Mouse (Mus musculus): ENCODE data around the gene Zfp866. TPM values are rescaled to one million over a fixed set of nuclear protein-coding genes. Genes with fewer than 3 reads are reported as not detected.

Gene Zfp866
- total and polyA plus RNA-seq, 2 experiments from 2014 or later: 16.6 to 59.2 TPM

DNA sequence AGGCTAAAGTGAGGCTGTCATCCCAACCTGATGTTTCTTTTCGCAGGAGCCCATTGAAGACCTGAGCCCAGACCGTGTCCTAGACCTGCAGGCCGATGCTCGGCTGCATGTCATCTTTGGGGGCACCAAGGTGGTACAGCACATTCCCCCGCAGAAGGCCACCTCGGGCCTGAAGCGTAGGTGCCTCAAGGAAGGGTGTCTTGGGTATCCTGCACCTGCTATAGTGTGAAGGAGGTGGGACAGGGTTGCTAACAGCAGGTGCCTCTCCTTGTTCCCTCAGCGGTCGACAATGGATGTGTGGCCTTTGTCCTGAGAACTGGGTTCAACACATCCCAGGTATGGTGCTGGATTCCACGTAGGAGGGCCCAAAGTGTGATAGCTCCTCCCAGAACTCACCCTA lies 6.7 kb upstream of the Zfp866 start:
- Histone ChIP-seq H3K27ac (ENCODE audit: low read depth, low read length) (no peak overlapping the region), H3K9me3 (ENCODE audit: low read length) (no peaks in the 10 kb centered on the region), H3K4me2 (ENCODE audit: low read depth) (no peak overlapping the region), H3K4me3 (ENCODE audit: low read depth, low read length) (no peak overlapping the region), H3K27me3 (ENCODE audit: insufficient read depth, low read length) (no peaks in the 10 kb centered on the region), H3K36me3 (ENCODE audit: insufficient read depth) (peaks cover 88% of the 10 kb centered on the region), H3K9ac (no peak overlapping the region), H3K4me1 (ENCODE audit: insufficient read depth) (no peaks in the 10 kb centered on the region)
- WGBS: 97% methylated on average over 10 of the region's 10 CpGs
- no peak for ATAC-seq
- TF ChIP-seq CTCF (IDR thresholded peaks at IDR 0.05; ENCODE audit: low read depth): no peak
- DNase-seq: no peak

GRCm38 (mm10) chr8:69796721-69797345 lies 5.9 kb upstream of the Zfp866 start:
- H3K9ac ChIP-seq: no peak overlapping the region
- WGBS: 95% methylated on average over 16 of the region's 16 CpGs
- no peak overlapping the region for H3K4me3 ChIP-seq (ENCODE audit: low read depth, low read length)
- ATAC-seq (no peak), DNase-seq (no peak)
- peaks cover 80% of the 10 kb centered on the region for H3K36me3 ChIP-seq (ENCODE audit: insufficient read depth)
- no peaks in the 10 kb centered on the region for H3K9me3 ChIP-seq (ENCODE audit: low read length)
- peaks cover 8% of the 10 kb centered on the region; the same call in 1 of the 2 replicates for H3K4me1 ChIP-seq (ENCODE audit: insufficient read depth)
- no peaks in the 10 kb centered on the region for H3K27me3 ChIP-seq (ENCODE audit: insufficient read depth, low read length)
- no peak for TF ChIP-seq CTCF (IDR thresholded peaks at IDR 0.05; ENCODE audit: low read depth)
- no peak overlapping the region for H3K4me2 ChIP-seq (ENCODE audit: low read depth)
- no peak overlapping the region for H3K27ac ChIP-seq (ENCODE audit: low read depth, low read length)

DNA sequence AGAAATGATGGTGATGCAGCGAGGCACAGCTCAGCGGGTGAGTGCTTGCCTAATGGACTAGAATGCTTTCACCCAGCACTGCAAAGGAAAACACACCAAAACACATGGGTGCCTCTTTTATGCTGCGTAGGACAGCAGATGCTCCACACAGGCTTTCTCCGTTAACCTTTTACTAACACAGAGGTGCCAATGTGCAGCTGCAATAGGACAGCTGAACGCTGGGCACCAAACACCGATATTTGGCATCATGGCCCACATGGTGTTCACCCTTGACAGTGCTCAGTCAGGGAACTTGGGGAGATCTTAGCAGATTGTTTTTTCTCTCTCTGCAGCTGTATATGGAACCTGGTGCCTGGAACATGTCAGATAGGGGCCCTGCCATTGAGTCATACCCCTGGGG lies 3.9 kb upstream of the Zfp866 start:
- Histone ChIP-seq H3K9ac (no peak overlapping the region), H3K4me1 (ENCODE audit: insufficient read depth) (peaks cover 11% of the 10 kb centered on the region; the same call in 1 of the 2 replicates), H3K27ac (ENCODE audit: low read depth, low read length) (no peak overlapping the region), H3K27me3 (ENCODE audit: insufficient read depth, low read length) (no peaks in the 10 kb centered on the region), H3K4me2 (ENCODE audit: low read depth) (no peak overlapping the region), H3K4me3 (ENCODE audit: low read depth, low read length) (no peak overlapping the region), H3K9me3 (ENCODE audit: low read length) (no peaks in the 10 kb centered on the region), H3K36me3 (ENCODE audit: insufficient read depth) (peaks cover 64% of the 10 kb centered on the region)
- TF ChIP-seq CTCF (IDR thresholded peaks at IDR 0.05; ENCODE audit: low read depth): no peak
- DNase-seq (no peak), ATAC-seq (no peak)
- 93% methylated on average over 6 of the region's 6 CpGs for WGBS

GRCm38 (mm10) chr8:69794096-69794495 lies 3.1 kb upstream of the Zfp866 start:
- H3K4me3 ChIP-seq (ENCODE audit: low read depth, low read length): no peak overlapping the region
- H3K9me3 ChIP-seq (ENCODE audit: low read length): no peaks in the 10 kb centered on the region
- H3K27ac ChIP-seq (ENCODE audit: low read depth, low read length): no peak overlapping the region
- peaks cover 56% of the 10 kb centered on the region for H3K36me3 ChIP-seq (ENCODE audit: insufficient read depth)
- no peak for TF ChIP-seq CTCF (IDR thresholded peaks at IDR 0.05; ENCODE audit: low read depth)
- WGBS: 94% methylated on average over 3 of the region's 3 CpGs
- H3K27me3 ChIP-seq (ENCODE audit: insufficient read depth, low read length): no peaks in the 10 kb centered on the region
- no peak overlapping the region for H3K4me2 ChIP-seq (ENCODE audit: low read depth)
- peaks cover 11% of the 10 kb centered on the region; the same call in 1 of the 2 replicates for H3K4me1 ChIP-seq (ENCODE audit: insufficient read depth)
- DNase-seq (no peak), ATAC-seq (no peak)
- H3K9ac ChIP-seq: no peak overlapping the region

- DNase-seq (no peak), ATAC-seq (no peak)
- H3K4me3 ChIP-seq (ENCODE audit: low read depth, low read length): no peak overlapping the region
- peaks cover 52% of the 10 kb centered on the region for H3K36me3 ChIP-seq (ENCODE audit: insufficient read depth)
- peaks cover 11% of the 10 kb centered on the region; the same call in 1 of the 2 replicates for H3K4me1 ChIP-seq (ENCODE audit: insufficient read depth)
- H3K9ac ChIP-seq: no peak overlapping the region
- no peaks in the 10 kb centered on the region for H3K9me3 ChIP-seq (ENCODE audit: low read length)
- TF ChIP-seq CTCF (IDR thresholded peaks at IDR 0.05; ENCODE audit: low read depth): no peak
- no peaks in the 10 kb centered on the region for H3K27me3 ChIP-seq (ENCODE audit: insufficient read depth, low read length)
- no peak overlapping the region for H3K27ac ChIP-seq (ENCODE audit: low read depth, low read length)
- no peak overlapping the region for H3K4me2 ChIP-seq (ENCODE audit: low read depth)
- WGBS: 90% methylated on average over 4 of the region's 4 CpGs
These were observed 2.7 kb upstream of the Zfp866 start for GRCm38 (mm10) chr8:69793666-69794065.

DNA sequence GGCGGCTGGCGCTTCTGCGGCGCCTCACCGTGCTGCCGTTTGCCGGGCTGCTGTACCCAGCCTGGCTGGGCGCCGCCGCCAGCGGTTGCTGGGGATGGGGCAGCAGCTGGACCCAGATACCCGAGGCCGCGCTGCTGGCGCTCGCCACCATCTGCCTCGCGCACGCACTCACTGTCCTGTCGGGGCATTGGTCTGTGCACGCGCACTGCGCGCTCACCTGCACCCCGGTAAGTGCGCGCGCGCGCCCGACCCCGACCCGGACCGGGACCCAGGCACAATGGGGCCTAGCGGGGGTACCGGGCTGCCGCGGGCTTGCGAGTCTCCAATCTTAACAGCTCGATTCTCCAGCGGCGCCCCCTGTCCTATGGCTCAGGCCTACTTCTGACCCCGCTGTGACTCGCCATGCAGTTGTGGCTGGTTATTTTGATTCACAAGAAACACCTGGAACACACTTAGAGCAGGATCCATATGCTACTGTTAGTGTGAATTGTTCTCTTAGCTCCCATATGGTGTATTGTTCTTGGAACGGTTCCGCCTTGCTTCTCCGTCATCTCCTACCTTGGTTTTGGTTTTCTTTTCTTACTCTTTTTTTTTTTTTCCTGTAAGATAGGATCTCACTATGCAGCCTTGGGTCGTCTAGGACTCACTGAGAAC lies 564 bp upstream of the Zfp866 start:
- H3K4me1 ChIP-seq (ENCODE audit: insufficient read depth): peaks cover 11% of the 10 kb centered on the region; the same call in 1 of the 2 replicates
- no peaks in the 10 kb centered on the region for H3K9me3 ChIP-seq (ENCODE audit: low read length)
- H3K27me3 ChIP-seq (ENCODE audit: insufficient read depth, low read length): no peaks in the 10 kb centered on the region
- H3K9ac ChIP-seq: peak overlapping the region; percentile 94
- no peak for TF ChIP-seq CTCF (IDR thresholded peaks at IDR 0.05; ENCODE audit: low read depth)
- WGBS: under 1% methylated on average over 46 of the region's 48 CpGs
- ATAC-seq (peak; percentile 64), DNase-seq (peak; percentile 36)
- peak overlapping the region; percentile 99 for H3K4me3 ChIP-seq (ENCODE audit: low read depth, low read length)
- H3K4me2 ChIP-seq (ENCODE audit: low read depth): peak overlapping the region; percentile 79
- peak overlapping the region; percentile 85 for H3K27ac ChIP-seq (ENCODE audit: low read depth, low read length)
- peaks cover 31% of the 10 kb centered on the region for H3K36me3 ChIP-seq (ENCODE audit: insufficient read depth)

GRCm38 (mm10) chr8:69790364-69790763 lies 614 bp downstream of the Zfp866 start:
- no peak for ATAC-seq
- DNase-seq: no peak
- WGBS: 36% methylated on average over 11 of the region's 11 CpGs

More at GRCm38 (mm10) chr8:69790364-69790763, 614 bp downstream of the Zfp866 start:
- H3K9me3 ChIP-seq (ENCODE audit: low read length): no peaks in the 10 kb centered on the region
- H3K4me3 ChIP-seq (ENCODE audit: low read depth, low read length): peak overlapping the region; percentile 99
- H3K36me3 ChIP-seq (ENCODE audit: insufficient read depth): peaks cover 19% of the 10 kb centered on the region
- peaks cover 11% of the 10 kb centered on the region; the same call in 1 of the 2 replicates for H3K4me1 ChIP-seq (ENCODE audit: insufficient read depth)
- H3K27ac ChIP-seq (ENCODE audit: low read depth, low read length): peak overlapping the region; percentile 85
- H3K27me3 ChIP-seq (ENCODE audit: insufficient read depth, low read length): no peaks in the 10 kb centered on the region
- peak overlapping the region; percentile 94 for H3K9ac ChIP-seq
- no peak for TF ChIP-seq CTCF (IDR thresholded peaks at IDR 0.05; ENCODE audit: low read depth)
- H3K4me2 ChIP-seq (ENCODE audit: low read depth): peak overlapping the region; percentile 79

Measured in forebrain, postnatal 0 days (tissue).